Mouse (Mus musculus) inflammation-experienced regulatory T-cells, adult 16 weeks (primary cell): ENCODE data around the gene Syna. TPM values are rescaled to one million over a fixed set of nuclear protein-coding genes. Genes with fewer than 3 reads are reported as not detected.

Experiments
- polyA plus RNA-seq: library from polyadenylated mRNA; unstranded; fragments of 100-300 nt; shearing (Covaris generic); gene quantifications from one replicate; pipeline ENCODE4 v1.2.1, GENCODE M21; 2017

Syna gene
- not detected for polyA plus RNA-seq

GRCm38 (mm10) chr5:134560071-134560449, at the start of gene Syna:
Syna (minus strand) TSS chr5:134560171.

GRCm38 (mm10) chr5:134581146-134581545, 21.2 kb upstream of the Syna start, which contains the start of gene Rfc2:
Rfc2 (plus strand) TSS chr5:134581366.

GRCm38 (mm10) chr5:134552110-134552972, 7.6 kb downstream of the Syna start, which contains the start of gene Clip2:
Clip2 (minus strand) TSS chr5:134552434.

Other genes starting within 250 kb of the Syna start
- gene Gtf2i, start 245.4 kb downstream of the Syna start, polyA plus RNA-seq = 102 TPM
- 10.8 TPM for gene Gtf2ird1, start 103.5 kb downstream of the Syna start, polyA plus RNA-seq
- 2.5 TPM for gene Clip2, start 7.7 kb downstream of the Syna start, polyA plus RNA-seq
- gene Rfc2, start 21.2 kb upstream of the Syna start, polyA plus RNA-seq = 211 TPM
- gene Lat2, start 54.9 kb upstream of the Syna start, polyA plus RNA-seq = 7.0 TPM
- 313 TPM for gene Eif4h, start 79.3 kb upstream of the Syna start, polyA plus RNA-seq
- 15.2 TPM for gene Limk1, start 128.4 kb upstream of the Syna start, polyA plus RNA-seq
- not detected for gene Eln, start 187.2 kb upstream of the Syna start, polyA plus RNA-seq